Mouse (Mus musculus): ENCODE data around the gene Teddm3. TPM values are rescaled to one million over a fixed set of nuclear protein-coding genes. Genes with fewer than 3 reads are reported as not detected.
"Not testable (repeated sequence)": the region's sequence is repeated elsewhere in the genome, so short reads cannot be mapped to it uniquely, and the experiment has no call there.

The Teddm3 gene
- total and polyA plus RNA-seq, 2 experiments from 2014 or later = not detected

- Histone ChIP-seq H3K9me3 (replicated peaks; ENCODE audit: control insufficient read depth, low read length) (no peaks in the 10 kb centered on the region), H3K4me3 (ENCODE audit: low read depth, low read length) (no peak overlapping the region), H3K27ac (ENCODE audit: low read depth) (no peak overlapping the region), H3K36me3 (replicated peaks; ENCODE audit: control insufficient read depth, insufficient read depth, low read length) (no peaks in the 10 kb centered on the region), H3K9ac (replicated peaks; ENCODE audit: low read depth, low read length) (no peak overlapping the region), H3K27me3 (ENCODE audit: control insufficient read depth, insufficient read depth, low read length) (no peaks in the 10 kb centered on the region), H3K4me2 (ENCODE audit: low read depth, low read length) (no peak overlapping the region), H3K4me1 (ENCODE audit: control insufficient read depth, insufficient read depth) (peaks cover 7% of the 10 kb centered on the region; the same call in 1 of the 2 replicates)
- 80% methylated on average over 3 of the region's 3 CpGs for WGBS
- DNase-seq (ENCODE audit: low spot score) (no peak), ATAC-seq (ENCODE audit: insufficient read depth, low read depth) (no peak)
- TF ChIP-seq EP300 (IDR thresholded peaks at IDR 0.05; ENCODE audit: low read depth) (no peak), CTCF (IDR thresholded peaks at IDR 0.05; ENCODE audit: low read depth) (no peak; the same call in 1 of the 2 replicates)
Measured at GRCm38 (mm10) chr16:21188345-21188744, 34.5 kb upstream of the Teddm3 start.

GRCm38 (mm10) chr16:21187568-21187967 is 33.8 kb upstream of the Teddm3 start:
- no peak overlapping the region for H3K4me3 ChIP-seq (ENCODE audit: low read depth, low read length)
- TF ChIP-seq CTCF (IDR thresholded peaks at IDR 0.05; ENCODE audit: low read depth) (no peak), EP300 (IDR thresholded peaks at IDR 0.05; ENCODE audit: low read depth) (no peak)
- no peaks in the 10 kb centered on the region for H3K36me3 ChIP-seq (replicated peaks; ENCODE audit: control insufficient read depth, insufficient read depth, low read length)
- 49% methylated on average over 7 of the region's 7 CpGs for WGBS
- no peak overlapping the region for H3K9ac ChIP-seq (replicated peaks; ENCODE audit: low read depth, low read length)
- DNase-seq (ENCODE audit: low spot score) = no peak
- no peaks in the 10 kb centered on the region for H3K27me3 ChIP-seq (ENCODE audit: control insufficient read depth, insufficient read depth, low read length)
- ATAC-seq (ENCODE audit: insufficient read depth, low read depth) = no peak
- no peak overlapping the region for H3K4me2 ChIP-seq (ENCODE audit: low read depth, low read length)
- H3K27ac ChIP-seq (ENCODE audit: low read depth) = no peak overlapping the region
- H3K4me1 ChIP-seq (ENCODE audit: control insufficient read depth, insufficient read depth) = peaks cover 7% of the 10 kb centered on the region; the same call in 1 of the 2 replicates
- H3K9me3 ChIP-seq (replicated peaks; ENCODE audit: control insufficient read depth, low read length) = no peaks in the 10 kb centered on the region

- H3K4me1 ChIP-seq (ENCODE audit: control insufficient read depth, insufficient read depth) = 0 out of 2 replicates have a peak, but pooled peaks cover 4% of the 10 kb centered on the region
- DNase-seq (ENCODE audit: low spot score) (no peak), ATAC-seq (ENCODE audit: insufficient read depth, low read depth) (no peak)
- no peaks in the 10 kb centered on the region for H3K27me3 ChIP-seq (ENCODE audit: control insufficient read depth, insufficient read depth, low read length)
- H3K27ac ChIP-seq (ENCODE audit: low read depth) = no peak overlapping the region
- H3K36me3 ChIP-seq (replicated peaks; ENCODE audit: control insufficient read depth, insufficient read depth, low read length) = no peaks in the 10 kb centered on the region
- H3K4me3 ChIP-seq (ENCODE audit: low read depth, low read length) = no peak overlapping the region
- TF ChIP-seq EP300 (IDR thresholded peaks at IDR 0.05; ENCODE audit: low read depth) (no peak), CTCF (IDR thresholded peaks at IDR 0.05; ENCODE audit: low read depth) (no peak)
- no peak overlapping the region for H3K4me2 ChIP-seq (ENCODE audit: low read depth, low read length)
- no peaks in the 10 kb centered on the region for H3K9me3 ChIP-seq (replicated peaks; ENCODE audit: control insufficient read depth, low read length)
- no peak overlapping the region for H3K9ac ChIP-seq (replicated peaks; ENCODE audit: low read depth, low read length)
Measured at GRCm38 (mm10) chr16:21184697-21185096, 30.9 kb upstream of the Teddm3 start.

- no peaks in the 10 kb centered on the region for H3K27me3 ChIP-seq (ENCODE audit: control insufficient read depth, insufficient read depth, low read length)
- H3K9ac ChIP-seq (replicated peaks; ENCODE audit: low read depth, low read length) = no peak overlapping the region
Measured at GRCm38 (mm10) chr16:21182108-21182507, 28.3 kb upstream of the Teddm3 start.

GRCm38 (mm10) chr16:21175236-21175635 is 21.4 kb upstream of the Teddm3 start:
- Histone ChIP-seq H3K9ac (replicated peaks; ENCODE audit: low read depth, low read length) (no peak overlapping the region), H3K4me1 (ENCODE audit: control insufficient read depth, insufficient read depth) (no peaks in the 10 kb centered on the region), H3K4me3 (ENCODE audit: low read depth, low read length) (no peak overlapping the region), H3K9me3 (replicated peaks; ENCODE audit: control insufficient read depth, low read length) (0 out of 2 replicates have a peak, but pooled peaks cover 3% of the 10 kb centered on the region), H3K4me2 (ENCODE audit: low read depth, low read length) (no peak overlapping the region), H3K36me3 (replicated peaks; ENCODE audit: control insufficient read depth, insufficient read depth, low read length) (no peaks in the 10 kb centered on the region), H3K27me3 (ENCODE audit: control insufficient read depth, insufficient read depth, low read length) (no peaks in the 10 kb centered on the region), H3K27ac (ENCODE audit: low read depth) (no peak overlapping the region)
- TF ChIP-seq EP300 (IDR thresholded peaks at IDR 0.05; ENCODE audit: low read depth) (no peak), CTCF (IDR thresholded peaks at IDR 0.05; ENCODE audit: low read depth) (no peak)
- no peak for DNase-seq (ENCODE audit: low spot score)
- no CpG with 5 or more reads among the region's 1 CpGs for WGBS
- ATAC-seq (ENCODE audit: insufficient read depth, low read depth) = no peak

More at GRCm38 (mm10) chr16:21182108-21182507, 28.3 kb upstream of the Teddm3 start:
- H3K36me3 ChIP-seq (replicated peaks; ENCODE audit: control insufficient read depth, insufficient read depth, low read length) = no peaks in the 10 kb centered on the region
- H3K4me2 ChIP-seq (ENCODE audit: low read depth, low read length) = no peak overlapping the region
- DNase-seq (ENCODE audit: low spot score) (no peak), ATAC-seq (ENCODE audit: insufficient read depth, low read depth) (no peak)
- H3K4me1 ChIP-seq (ENCODE audit: control insufficient read depth, insufficient read depth) = 0 out of 2 replicates have a peak, but pooled peaks cover 4% of the 10 kb centered on the region
- no peak overlapping the region for H3K4me3 ChIP-seq (ENCODE audit: low read depth, low read length)
- 67% methylated on average over 1 of the region's 1 CpGs for WGBS
- TF ChIP-seq CTCF (IDR thresholded peaks at IDR 0.05; ENCODE audit: low read depth) (no peak), EP300 (IDR thresholded peaks at IDR 0.05; ENCODE audit: low read depth) (no peak)
- no peaks in the 10 kb centered on the region for H3K9me3 ChIP-seq (replicated peaks; ENCODE audit: control insufficient read depth, low read length)
- no peak overlapping the region for H3K27ac ChIP-seq (ENCODE audit: low read depth)

- WGBS = 82% methylated on average over 13 of the region's 13 CpGs
- ATAC-seq (ENCODE audit: insufficient read depth, low read depth) = no peak
- no peaks in the 10 kb centered on the region for H3K4me1 ChIP-seq (ENCODE audit: control insufficient read depth, insufficient read depth)
- no peak overlapping the region for H3K4me2 ChIP-seq (ENCODE audit: low read depth, low read length)
- H3K9ac ChIP-seq (replicated peaks; ENCODE audit: low read depth, low read length) = no peak overlapping the region
- no peak overlapping the region for H3K27ac ChIP-seq (ENCODE audit: low read depth)
- no peak for TF ChIP-seq CTCF (IDR thresholded peaks at IDR 0.05; ENCODE audit: low read depth)
- no peak for TF ChIP-seq EP300 (IDR thresholded peaks at IDR 0.05; ENCODE audit: low read depth)
- no peak for DNase-seq (ENCODE audit: low spot score)
- H3K36me3 ChIP-seq (replicated peaks; ENCODE audit: control insufficient read depth, insufficient read depth, low read length) = no peaks in the 10 kb centered on the region
- H3K9me3 ChIP-seq (replicated peaks; ENCODE audit: control insufficient read depth, low read length) = 0 out of 2 replicates have a peak, but pooled peaks cover 3% of the 10 kb centered on the region
- H3K27me3 ChIP-seq (ENCODE audit: control insufficient read depth, insufficient read depth, low read length) = no peaks in the 10 kb centered on the region
- no peak overlapping the region for H3K4me3 ChIP-seq (ENCODE audit: low read depth, low read length)
Measured at GRCm38 (mm10) chr16:21168730-21169129, 14.9 kb upstream of the Teddm3 start.

GRCm38 (mm10) chr16:21165343-21166220 is 11.8 kb upstream of the Teddm3 start:
- ATAC-seq (ENCODE audit: insufficient read depth, low read depth) = peak; percentile 30; the same call in 1 of the 2 replicates
- H3K4me2 ChIP-seq (ENCODE audit: low read depth, low read length) = not testable (repeated sequence)

GRCm38 (mm10) chr16:21163423-21163822 is 9.6 kb upstream of the Teddm3 start:
- not testable (repeated sequence) for DNase-seq (ENCODE audit: low spot score)

More at GRCm38 (mm10) chr16:21165343-21166220, 11.8 kb upstream of the Teddm3 start:
- H3K27me3 ChIP-seq (ENCODE audit: control insufficient read depth, insufficient read depth, low read length); H3K27ac ChIP-seq (ENCODE audit: low read depth); H3K4me3 ChIP-seq (ENCODE audit: low read depth, low read length); H3K9ac ChIP-seq (replicated peaks; ENCODE audit: low read depth, low read length); H3K9me3 ChIP-seq (replicated peaks; ENCODE audit: control insufficient read depth, low read length); H3K4me1 ChIP-seq (ENCODE audit: control insufficient read depth, insufficient read depth); H3K36me3 ChIP-seq (replicated peaks; ENCODE audit: control insufficient read depth, insufficient read depth, low read length); DNase-seq (ENCODE audit: low spot score): not testable (repeated sequence)
- 15% methylated on average over 17 of the region's 19 CpGs for WGBS

More at GRCm38 (mm10) chr16:21163423-21163822, 9.6 kb upstream of the Teddm3 start:
- not testable (repeated sequence) for H3K9ac ChIP-seq (replicated peaks; ENCODE audit: low read depth, low read length); H3K36me3 ChIP-seq (replicated peaks; ENCODE audit: control insufficient read depth, insufficient read depth, low read length); H3K4me1 ChIP-seq (ENCODE audit: control insufficient read depth, insufficient read depth); H3K4me2 ChIP-seq (ENCODE audit: low read depth, low read length); H3K27ac ChIP-seq (ENCODE audit: low read depth); H3K9me3 ChIP-seq (replicated peaks; ENCODE audit: control insufficient read depth, low read length); ATAC-seq (ENCODE audit: insufficient read depth, low read depth); H3K27me3 ChIP-seq (ENCODE audit: control insufficient read depth, insufficient read depth, low read length); H3K4me3 ChIP-seq (ENCODE audit: low read depth, low read length)
- WGBS = 88% methylated on average over 3 of the region's 3 CpGs

Measured in heart, postnatal 0 days (tissue).